Mouse (Mus musculus): Measurements from ENCODE around the gene Gm11634. TPM values are rescaled to one million over a fixed set of nuclear protein-coding genes. Genes with fewer than 3 reads are reported as not detected.
"Not testable (repeated sequence)": the region's sequence is repeated elsewhere in the genome, so short reads cannot be mapped to it uniquely, and the experiment has no call there.

The Gm11634 gene
- polyA plus RNA-seq, 1 experiment = not detected

- Histone ChIP-seq H3K4me1 (ENCODE audit: control insufficient read depth, insufficient read depth, low read length) (no peaks in the 10 kb centered on the region), H3K4me3 (replicated peaks; ENCODE audit: extremely low read depth, low read depth, low read length) (no peak overlapping the region)
- DNase-seq = no peak
- 78% methylated on average over 12 of the region's 12 CpGs for WGBS
- TF ChIP-seq POLR2A (IDR thresholded peaks at IDR 0.05; ENCODE audit: borderline replicate concordance, extremely low read depth, low read depth, low read length) (no peak), CTCF (IDR thresholded peaks at IDR 0.05; ENCODE audit: insufficient read depth, low read length) (no peak)
Observed at GRCm38 (mm10) chr11:101589989-101590624, 8.9 kb downstream of the Gm11634 start.

- TF ChIP-seq CTCF (IDR thresholded peaks at IDR 0.05; ENCODE audit: insufficient read depth, low read length) = peak; percentile 78
- no peak for TF ChIP-seq POLR2A (IDR thresholded peaks at IDR 0.05; ENCODE audit: borderline replicate concordance, extremely low read depth, low read depth, low read length)
- Histone ChIP-seq H3K4me3 (replicated peaks; ENCODE audit: extremely low read depth, low read depth, low read length) (no peak overlapping the region), H3K4me1 (ENCODE audit: control insufficient read depth, insufficient read depth, low read length) (no peaks in the 10 kb centered on the region)
- peak; percentile 54 for DNase-seq
- 26% methylated on average over 5 of the region's 5 CpGs for WGBS
Observed at GRCm38 (mm10) chr11:101589444-101589843, 9.6 kb downstream of the Gm11634 start.

- TF ChIP-seq POLR2A (IDR thresholded peaks at IDR 0.05; ENCODE audit: borderline replicate concordance, extremely low read depth, low read depth, low read length) (no peak), CTCF (IDR thresholded peaks at IDR 0.05; ENCODE audit: insufficient read depth, low read length) (no peak)
- DNase-seq = no peak
- H3K4me3 ChIP-seq (replicated peaks; ENCODE audit: extremely low read depth, low read depth, low read length) = no peak overlapping the region
- WGBS = 89% methylated on average over 7 of the region's 7 CpGs
- no peaks in the 10 kb centered on the region for H3K4me1 ChIP-seq (ENCODE audit: control insufficient read depth, insufficient read depth, low read length)
Observed at GRCm38 (mm10) chr11:101588868-101589267, 10.2 kb downstream of the Gm11634 start.

- no peak for DNase-seq
- Histone ChIP-seq H3K4me3 (replicated peaks; ENCODE audit: extremely low read depth, low read depth, low read length) (no peak overlapping the region), H3K4me1 (ENCODE audit: control insufficient read depth, insufficient read depth, low read length) (no peaks in the 10 kb centered on the region; the same call in 1 of the 2 replicates)
- WGBS = 88% methylated on average over 10 of the region's 10 CpGs
- no peak for TF ChIP-seq POLR2A (IDR thresholded peaks at IDR 0.05; ENCODE audit: borderline replicate concordance, extremely low read depth, low read depth, low read length)
- no peak for TF ChIP-seq CTCF (IDR thresholded peaks at IDR 0.05; ENCODE audit: insufficient read depth, low read length)
Observed at GRCm38 (mm10) chr11:101587676-101588075, 11.4 kb downstream of the Gm11634 start.

- 69% methylated on average over 4 of the region's 4 CpGs for WGBS
- TF ChIP-seq POLR2A (IDR thresholded peaks at IDR 0.05; ENCODE audit: borderline replicate concordance, extremely low read depth, low read depth, low read length) (no peak), CTCF (IDR thresholded peaks at IDR 0.05; ENCODE audit: insufficient read depth, low read length) (no peak)
- Histone ChIP-seq H3K4me3 (replicated peaks; ENCODE audit: extremely low read depth, low read depth, low read length) (no peak overlapping the region), H3K4me1 (ENCODE audit: control insufficient read depth, insufficient read depth, low read length) (peaks cover 4% of the 10 kb centered on the region; the same call in 1 of the 2 replicates)
- no peak for DNase-seq
Observed at GRCm38 (mm10) chr11:101585805-101586204, 13.3 kb downstream of the Gm11634 start.

GRCm38 (mm10) chr11:101585031-101585430 lies 14.0 kb downstream of the Gm11634 start:
- 100% methylated on average over 1 of the region's 1 CpGs for WGBS
- not testable (repeated sequence) for H3K4me1 ChIP-seq (ENCODE audit: control insufficient read depth, insufficient read depth, low read length); DNase-seq; H3K4me3 ChIP-seq (replicated peaks; ENCODE audit: extremely low read depth, low read depth, low read length)

- Histone ChIP-seq H3K4me3 (replicated peaks; ENCODE audit: extremely low read depth, low read depth, low read length) (no peak overlapping the region), H3K4me1 (ENCODE audit: control insufficient read depth, insufficient read depth, low read length) (peaks cover 4% of the 10 kb centered on the region; the same call in 1 of the 2 replicates)
- no peak for DNase-seq
- 73% methylated on average over 2 of the region's 2 CpGs for whole genome bisulfite sequencing
- no peak for TF ChIP-seq CTCF (IDR thresholded peaks at IDR 0.05; ENCODE audit: insufficient read depth, low read length)
- no peak for TF ChIP-seq POLR2A (IDR thresholded peaks at IDR 0.05; ENCODE audit: borderline replicate concordance, extremely low read depth, low read depth, low read length)
Observed at GRCm38 (mm10) chr11:101583205-101583604, 15.9 kb downstream of the Gm11634 start.

GRCm38 (mm10) chr11:101582054-101583035 lies 16.7 kb downstream of the Gm11634 start, which contains the start of gene Tmem106a:
TSS of gene Tmem106a (plus strand) at chr11:101582242.
- TF ChIP-seq CTCF (IDR thresholded peaks at IDR 0.05; ENCODE audit: insufficient read depth, low read length) = no peak
- TF ChIP-seq POLR2A (IDR thresholded peaks at IDR 0.05; ENCODE audit: borderline replicate concordance, extremely low read depth, low read depth, low read length) = 0 out of 2 replicates have a peak, but pooled peaks have one; percentile 40
- 16% methylated on average over 30 of the region's 31 CpGs for WGBS
- Histone ChIP-seq H3K4me1 (ENCODE audit: control insufficient read depth, insufficient read depth, low read length) (peaks cover 4% of the 10 kb centered on the region; the same call in 1 of the 2 replicates), H3K4me3 (replicated peaks; ENCODE audit: extremely low read depth, low read depth, low read length) (peak within 1 kb of the TSS; percentile 61)
- DNase-seq = peak; percentile 64

GRCm38 (mm10) chr11:101581081-101581764 lies 17.8 kb downstream of the Gm11634 start:
- DNase-seq = no peak

More at GRCm38 (mm10) chr11:101581081-101581764, 17.8 kb downstream of the Gm11634 start:
- Histone ChIP-seq H3K4me3 (replicated peaks; ENCODE audit: extremely low read depth, low read depth, low read length) (no peak overlapping the region), H3K4me1 (ENCODE audit: control insufficient read depth, insufficient read depth, low read length) (peaks cover 4% of the 10 kb centered on the region; the same call in 1 of the 2 replicates)
- TF ChIP-seq POLR2A (IDR thresholded peaks at IDR 0.05; ENCODE audit: borderline replicate concordance, extremely low read depth, low read depth, low read length) (no peak), CTCF (IDR thresholded peaks at IDR 0.05; ENCODE audit: insufficient read depth, low read length) (no peak)
- WGBS = 62% methylated on average over 6 of the region's 6 CpGs

All from lung, adult 2 months (tissue).